Mouse (Mus musculus) heart, embryonic 13.5 days (tissue): Measurements from ENCODE around the gene Samsn1. TPM values are rescaled to one million over a fixed set of nuclear protein-coding genes. Genes with fewer than 3 reads are reported as not detected.

Source experiments
- ATAC-seq: fragments of 200-750 bp; cut with Nextera tagmentation; 2 replicates; pipeline ENCODE4 v1.8.0; 2017; ENCODE audit warnings: moderate TSS enrichment; ENCODE audit not compliant: insufficient number of reproducible peaks, low FRiP score, low TSS enrichment; ENCODE audit errors: extremely low read depth
- H3K27ac ChIP-seq: fragments of 300-500 bp; sonication (generic); replicated peaks from 2 replicates; pipeline ENCODE4 v1.5.1; 2015; ENCODE audit warnings: moderate library complexity, mild to moderate bottlenecking, inconsistent platforms
- H3K27me3 ChIP-seq: fragments of 300-500 bp; sonication (generic); replicated peaks from 2 replicates; pipeline ENCODE4 v1.6.1; 2015; ENCODE audit warnings: mild to moderate bottlenecking, inconsistent platforms
- H3K36me3 ChIP-seq: fragments of 300-500 bp; sonication (generic); 2 replicates; pipeline ENCODE4 v1.6.1; 2015; ENCODE audit warnings: mild to moderate bottlenecking, inconsistent platforms
- H3K4me1 ChIP-seq: fragments of 300-500 bp; sonication (generic); 2 replicates; pipeline ENCODE4 v1.6.1; 2015; ENCODE audit warnings: inconsistent platforms
- H3K4me2 ChIP-seq: fragments of 300-500 bp; sonication (generic); 2 replicates; pipeline ENCODE4 v1.6.1; 2015; ENCODE audit warnings: inconsistent platforms, mild to moderate bottlenecking, moderate library complexity
- H3K4me3 ChIP-seq: fragments of 300-500 bp; sonication (generic); 2 replicates; pipeline ENCODE4 v1.5.1; 2015; ENCODE audit warnings: moderate library complexity, mild to moderate bottlenecking, inconsistent platforms
- H3K9ac ChIP-seq: fragments of 300-500 bp; sonication (generic); 2 replicates; pipeline ENCODE4 v1.6.1; 2015; ENCODE audit warnings: inconsistent platforms, mild to moderate bottlenecking, moderate library complexity
- H3K9me3 ChIP-seq: fragments of 300-500 bp; sonication (generic); 2 replicates; pipeline ENCODE4 v1.6.1; 2016; ENCODE audit warnings: inconsistent platforms
- WGBS: fragments of 180-500 bp; shearing (Covaris S2); methylation state at CpG from one replicate; pipeline ENCODE4 v1.1.7; 2015; ENCODE audit warnings: mixed read lengths; 5-methylcytosine and 5-hydroxymethylcytosine counted together
- polyA plus RNA-seq: library from polyadenylated mRNA; unstranded; fragments of >200 nt; fragmentation: Nextera tagmentation; extraction: Ambion mirVana; gene quantifications from 2 replicates; pipeline ENCODE4 v1.2.1, GENCODE M21; 2015

Gene Samsn1
- polyA plus RNA-seq, 1 experiment from 2014 or later, result 2.1 TPM

- 84% methylated on average over 3 of the region's 4 CpGs for WGBS
Observed at GRCm38 (mm10) chr16:75930222-75930553, 91.9 kb downstream of the Samsn1 start.

GRCm38 (mm10) chr16:75929536-75930221 is 92.4 kb downstream of the Samsn1 start:
- Histone ChIP-seq H3K4me3 (no peak overlapping the region), H3K4me2 (no peak overlapping the region), H3K9me3 (no peaks in the 10 kb centered on the region), H3K9ac (no peak overlapping the region), H3K27ac (no peak overlapping the region), H3K36me3 (no peaks in the 10 kb centered on the region), H3K27me3 (no peaks in the 10 kb centered on the region), H3K4me1 (no peaks in the 10 kb centered on the region)
- no peak for ATAC-seq
- WGBS, result 81% methylated on average over 11 of the region's 11 CpGs

More at GRCm38 (mm10) chr16:75930222-75930553, 91.9 kb downstream of the Samsn1 start:
- Histone ChIP-seq H3K27me3 (no peaks in the 10 kb centered on the region), H3K4me2 (no peak overlapping the region), H3K9ac (no peak overlapping the region), H3K4me3 (no peak overlapping the region), H3K36me3 (no peaks in the 10 kb centered on the region), H3K9me3 (no peaks in the 10 kb centered on the region), H3K27ac (no peak overlapping the region), H3K4me1 (no peaks in the 10 kb centered on the region)
- no peak for ATAC-seq

GRCm38 (mm10) chr16:75926511-75926910 is 95.6 kb downstream of the Samsn1 start:
- H3K4me1 ChIP-seq, result no peaks in the 10 kb centered on the region
- H3K27me3 ChIP-seq, result no peaks in the 10 kb centered on the region
- no peak overlapping the region for H3K4me2 ChIP-seq
- no peaks in the 10 kb centered on the region for H3K9me3 ChIP-seq
- 67% methylated on average over 2 of the region's 2 CpGs for WGBS
- no peak overlapping the region for H3K27ac ChIP-seq
- no peaks in the 10 kb centered on the region for H3K36me3 ChIP-seq
- no peak overlapping the region for H3K9ac ChIP-seq
- H3K4me3 ChIP-seq, result no peak overlapping the region
- ATAC-seq, result no peak

- no peaks in the 10 kb centered on the region for H3K27me3 ChIP-seq
- H3K4me2 ChIP-seq, result no peak overlapping the region
- H3K9ac ChIP-seq, result no peak overlapping the region
- no peaks in the 10 kb centered on the region for H3K9me3 ChIP-seq
- no peak overlapping the region for H3K4me3 ChIP-seq
- 0 out of 2 replicates have a peak, but pooled peaks cover 5% of the 10 kb centered on the region for H3K4me1 ChIP-seq
- no peaks in the 10 kb centered on the region for H3K36me3 ChIP-seq
- ATAC-seq, result no peak
- 70% methylated on average over 4 of the region's 4 CpGs for WGBS
- no peak overlapping the region for H3K27ac ChIP-seq
Observed at GRCm38 (mm10) chr16:75920870-75921269, 101.2 kb downstream of the Samsn1 start.

- H3K27me3 ChIP-seq, result no peaks in the 10 kb centered on the region
- WGBS, result 78% methylated on average over 4 of the region's 4 CpGs
- no peak overlapping the region for H3K4me2 ChIP-seq
- no peaks in the 10 kb centered on the region for H3K9me3 ChIP-seq
- no peak for ATAC-seq
- H3K36me3 ChIP-seq, result no peaks in the 10 kb centered on the region
- H3K27ac ChIP-seq, result no peak overlapping the region
- 0 out of 2 replicates have a peak, but pooled peaks cover 5% of the 10 kb centered on the region for H3K4me1 ChIP-seq
- H3K4me3 ChIP-seq, result no peak overlapping the region
- no peak overlapping the region for H3K9ac ChIP-seq
Observed at GRCm38 (mm10) chr16:75919298-75919697, 102.8 kb downstream of the Samsn1 start.

- no peak overlapping the region for H3K9ac ChIP-seq
- H3K4me3 ChIP-seq, result no peak overlapping the region
- 36% methylated on average over 5 of the region's 5 CpGs for WGBS
- no peaks in the 10 kb centered on the region for H3K9me3 ChIP-seq
- no peak for ATAC-seq
- H3K4me1 ChIP-seq, result 0 out of 2 replicates have a peak, but pooled peaks cover 5% of the 10 kb centered on the region
- no peaks in the 10 kb centered on the region for H3K36me3 ChIP-seq
- H3K27me3 ChIP-seq, result no peaks in the 10 kb centered on the region
- H3K4me2 ChIP-seq, result no peak overlapping the region
- no peak overlapping the region for H3K27ac ChIP-seq
Observed at GRCm38 (mm10) chr16:75917712-75918111, 104.4 kb downstream of the Samsn1 start.

GRCm38 (mm10) chr16:75912051-75912450 is 110.0 kb downstream of the Samsn1 start:
- Histone ChIP-seq H3K4me1 (no peaks in the 10 kb centered on the region), H3K27me3 (no peaks in the 10 kb centered on the region), H3K4me2 (no peak overlapping the region), H3K36me3 (no peaks in the 10 kb centered on the region), H3K4me3 (no peak overlapping the region), H3K9ac (no peak overlapping the region), H3K27ac (no peak overlapping the region), H3K9me3 (no peaks in the 10 kb centered on the region)
- 80% methylated on average over 5 of the region's 5 CpGs for WGBS
- no peak for ATAC-seq

GRCm38 (mm10) chr16:75908635-75909494 is 113.2 kb downstream of the Samsn1 start:
- Histone ChIP-seq H3K4me2 (no peak overlapping the region), H3K36me3 (no peaks in the 10 kb centered on the region), H3K4me1 (no peaks in the 10 kb centered on the region), H3K9me3 (no peaks in the 10 kb centered on the region), H3K4me3 (no peak overlapping the region), H3K9ac (no peak overlapping the region), H3K27ac (no peak overlapping the region), H3K27me3 (no peaks in the 10 kb centered on the region)
- no peak for ATAC-seq
- 53% methylated on average over 8 of the region's 8 CpGs for whole genome bisulfite sequencing

- ATAC-seq, result no peak
- H3K4me3 ChIP-seq, result no peak overlapping the region
- no peak overlapping the region for H3K9ac ChIP-seq
- H3K9me3 ChIP-seq, result no peaks in the 10 kb centered on the region
- H3K27ac ChIP-seq, result no peak overlapping the region
- H3K4me1 ChIP-seq, result no peaks in the 10 kb centered on the region
- no peak overlapping the region for H3K4me2 ChIP-seq
- no peaks in the 10 kb centered on the region for H3K27me3 ChIP-seq
- 57% methylated on average over 2 of the region's 2 CpGs for whole genome bisulfite sequencing
- H3K36me3 ChIP-seq, result no peaks in the 10 kb centered on the region
Observed at GRCm38 (mm10) chr16:75906790-75907189, 115.3 kb downstream of the Samsn1 start.

GRCm38 (mm10) chr16:75906260-75906659 is 115.8 kb downstream of the Samsn1 start:
- H3K9ac ChIP-seq, result no peak overlapping the region
- WGBS, result 87% methylated on average over 1 of the region's 1 CpGs
- no peaks in the 10 kb centered on the region for H3K27me3 ChIP-seq
- no peaks in the 10 kb centered on the region for H3K36me3 ChIP-seq
- no peak for ATAC-seq
- no peaks in the 10 kb centered on the region for H3K9me3 ChIP-seq
- no peak overlapping the region for H3K4me3 ChIP-seq
- H3K27ac ChIP-seq, result no peak overlapping the region
- no peak overlapping the region for H3K4me2 ChIP-seq
- H3K4me1 ChIP-seq, result no peaks in the 10 kb centered on the region

GRCm38 (mm10) chr16:75905324-75905723 is 116.8 kb downstream of the Samsn1 start:
- Histone ChIP-seq H3K4me1 (no peaks in the 10 kb centered on the region), H3K4me3 (no peak overlapping the region), H3K27me3 (no peaks in the 10 kb centered on the region), H3K9me3 (no peaks in the 10 kb centered on the region), H3K4me2 (no peak overlapping the region), H3K27ac (no peak overlapping the region), H3K36me3 (no peaks in the 10 kb centered on the region), H3K9ac (no peak overlapping the region)
- ATAC-seq, result no peak
- 65% methylated on average over 1 of the region's 1 CpGs for WGBS
